8 mouse cellular contexts compared by ENCODE assay signal in the genomic region with DNA sequence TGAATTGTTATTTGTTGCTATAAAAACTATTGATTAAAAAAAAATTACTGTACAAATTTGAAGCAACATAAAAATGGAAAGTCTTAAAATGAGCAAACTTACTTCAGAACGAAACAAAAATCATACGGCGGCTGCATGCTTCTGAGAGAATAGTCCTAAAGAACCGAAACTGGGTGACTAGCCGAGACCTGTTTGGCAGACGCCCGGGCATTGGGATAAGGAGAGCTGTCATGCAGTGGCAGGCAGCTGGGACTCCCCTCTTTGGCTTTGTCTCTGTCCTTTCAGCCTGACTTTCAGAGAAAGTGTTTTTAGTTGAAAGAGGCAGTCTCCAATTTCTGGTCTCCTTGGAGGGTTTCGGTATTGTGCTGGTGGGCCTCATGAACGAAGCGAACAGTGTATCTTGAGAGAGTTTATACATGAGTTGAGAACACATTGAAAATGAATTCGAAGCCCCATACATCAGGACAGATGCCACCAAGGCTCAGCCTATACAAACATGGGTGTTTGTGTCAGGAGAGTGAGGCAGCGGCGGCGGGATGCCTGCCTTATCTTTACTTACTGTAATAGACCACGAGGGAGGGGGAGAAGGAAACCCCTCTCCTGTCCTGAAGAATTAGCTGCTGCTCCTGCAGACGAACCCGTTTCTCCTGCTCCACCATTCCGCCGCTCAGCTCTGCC. TPM values are rescaled to one million over a fixed set of nuclear protein-coding genes. Genes with fewer than 3 reads are reported as not detected.
A peak's percentile ranks its signal among the peaks of the same experiment; 100 is the strongest.
DNase-seq lines count a peak whose midpoint lies in the region; ATAC-seq lines count a peak whose summit lies in the region.

No protein-coding gene starts in this region.

- H3K36me3 ChIP-seq in megakaryocyte, embryonic 14.5 days (replicated peaks; ENCODE audit: low read length), result peaks cover 3% of the 10 kb centered on the region
- no peaks in the 10 kb centered on the region for H3K36me3 ChIP-seq in liver, embryonic 13.5 days

- WGBS in liver, embryonic 13.5 days (ENCODE audit: insufficient replicate concordance), result 30% methylated on average over 19 of the region's 19 CpGs

- ATAC-seq in megakaryocyte, adult 5-6 weeks (ENCODE audit: poor library complexity, severe bottlenecking), result no peak
- ATAC-seq in liver, embryonic 13.5 days (ENCODE audit: low read depth), result 0 out of 2 replicates have a peak, but pooled peaks have one; percentile 19

- peak; percentile 17 to 27 for DNase-seq in cerebellum, postnatal 14 days
- no peak for DNase-seq in cerebellum, adult 11 months
- no peak for DNase-seq in liver, embryonic 13.5 days
- DNase-seq in adrenal gland, adult 18-20 months (ENCODE audit: low spot score in 2 of 2), result no peak
- DNase-seq in c-Kit-positive CD71-positive TER-119-positive erythroid progenitor cells, embryonic 14.5 days (ENCODE audit: low spot score), result no peak
- DNase-seq in thymus, postnatal 14 days, result no peak

- H3K27ac ChIP-seq in liver, embryonic 13.5 days, result no peak overlapping the region

- peaks cover 63% of the 10 kb centered on the region for H3K4me1 ChIP-seq in megakaryocyte, embryonic 14.5 days
- H3K4me1 ChIP-seq in liver, embryonic 13.5 days (replicated peaks), result peaks cover 39% of the 10 kb centered on the region

- H3K4me2 ChIP-seq in liver, embryonic 13.5 days, result peak overlapping the region; percentile 56

- H3K27me3 ChIP-seq in megakaryocyte, embryonic 14.5 days (replicated peaks), result peaks cover 1% of the 10 kb centered on the region
- H3K27me3 ChIP-seq in liver, embryonic 13.5 days, result no peaks in the 10 kb centered on the region

- no peaks in the 10 kb centered on the region for H3K9me3 ChIP-seq in megakaryocyte, embryonic 14.5 days
- no peaks in the 10 kb centered on the region for H3K9me3 ChIP-seq in liver, embryonic 13.5 days (replicated peaks)

- peak overlapping the region; percentile 71 for H3K4me3 ChIP-seq in megakaryocyte, embryonic 14.5 days (replicated peaks)
- peak overlapping the region; percentile 27 for H3K4me3 ChIP-seq in liver, embryonic 13.5 days (replicated peaks)

- H3K9ac ChIP-seq in liver, embryonic 13.5 days, result peak overlapping the region; percentile 26; the same call in 1 of the 2 replicates

RNA-seq across cellular contexts. Expression of a gene that starts 21.8 kb away (rescaled TPM):
- polyA plus RNA-seq in megakaryocyte, embryonic 14.5 days (2012; ENCODE audit: insufficient read depth, low replicate concordance), result 5.3 and 6.5 TPM in 2 replicates
- total RNA-seq in megakaryocyte, adult 5-6 weeks (2015), result 2.3 and 2.7 TPM in 2 replicates
- 3.1 and 3.8 TPM in 2 replicates for total RNA-seq in megakaryocyte, adult 5-6 weeks (2017)
- 4.3 TPM in 2 replicates for polyA plus RNA-seq in liver, embryonic 13.5 days (2015; fragmentation: Nextera tagmentation; extraction: Ambion mirVana)
- 10 to 100 TPM; 17.6 to 20.6 TPM for total RNA-seq in adrenal gland, adult 18-20 months (2021)

Comparison
In these comparisons a context has a peak if more than half of its experiments do, and no peak if none do; other contexts are left out.
1. DNase-seq: peak in cerebellum, postnatal 14 days (2 of 2); none in cerebellum, adult 11 months (single experiment), liver, embryonic 13.5 days (single experiment), adrenal gland, adult 18-20 months (0 of 2), c-Kit-positive CD71-positive TER-119-positive erythroid progenitor cells, embryonic 14.5 days (single experiment) and thymus, postnatal 14 days (single experiment).